9 mouse cellular contexts compared by ENCODE assay signal in the genomic region with DNA sequence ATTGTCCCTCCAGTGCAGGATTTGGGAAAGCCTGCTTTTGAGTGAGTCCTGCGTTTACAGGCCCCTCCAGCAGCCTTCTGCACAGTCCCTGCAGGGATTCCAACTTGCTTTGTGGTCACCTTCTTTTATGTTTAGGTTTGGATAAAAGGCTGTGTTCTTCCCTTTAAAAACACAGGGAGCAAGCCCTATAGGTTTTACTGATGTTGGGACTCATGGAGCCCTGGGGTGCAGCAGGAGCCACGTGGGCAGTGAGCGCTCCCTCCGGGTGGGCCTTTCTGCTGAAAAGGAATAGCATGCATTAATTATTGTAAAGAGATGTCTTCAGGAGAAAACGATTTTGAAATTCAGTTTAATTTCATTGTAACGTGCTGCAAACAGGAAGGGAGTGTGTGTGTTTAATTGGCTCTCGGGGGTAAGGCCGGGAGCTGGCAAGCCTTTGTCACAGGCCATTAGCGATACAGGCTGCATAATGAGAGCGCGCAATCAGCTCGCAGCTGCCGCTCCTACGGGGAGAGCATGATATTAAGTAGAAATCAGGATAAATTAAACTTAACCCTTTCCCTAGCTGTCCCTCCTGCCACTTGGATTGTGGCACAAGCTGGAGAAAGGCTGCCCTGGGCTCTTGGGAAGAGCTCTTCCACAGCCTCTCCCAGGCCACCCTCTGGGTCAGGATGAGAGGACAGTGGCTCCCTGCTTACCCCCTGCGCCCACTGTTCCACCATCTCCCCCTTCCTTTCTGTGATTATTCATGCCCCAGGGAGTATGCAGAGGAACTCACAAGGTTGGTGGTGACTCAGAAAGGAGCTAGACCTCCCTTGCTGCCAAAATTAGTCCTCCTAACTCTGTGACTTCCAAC. TPM values are rescaled to one million over a fixed set of nuclear protein-coding genes. Genes with fewer than 3 reads are reported as not detected.
DNase-seq lines count a peak whose midpoint lies in the region; ATAC-seq and TF ChIP-seq lines count a peak whose summit lies in the region.
"Had no signal": no experiment of that assay in that cellular context is flagged by ENCODE, and none has a peak within 500 bp of the region (broad histone marks: within the 10 kb centered on the region; RNA-seq: fewer than 3 reads in every experiment).

No protein-coding gene starts in this region.

- peak overlapping the region; percentile 31 for H3K4me2 ChIP-seq in forebrain, embryonic 12.5 days
- H3K4me2 ChIP-seq in limb, embryonic 14.5 days (replicated peaks; ENCODE audit: low read depth, low read length, severe bottlenecking) = no peak overlapping the region
- H3K4me2 ChIP-seq: heart, embryonic 13.5 days had no signal

- no peaks in the 10 kb centered on the region for H3K9me3 ChIP-seq in forebrain, embryonic 12.5 days
- H3K9me3 ChIP-seq in limb, embryonic 14.5 days (ENCODE audit: control insufficient read depth, low read length) = no peaks in the 10 kb centered on the region
- H3K9me3 ChIP-seq: heart, embryonic 13.5 days had no signal

- H3K9ac ChIP-seq in forebrain, embryonic 12.5 days = no peak overlapping the region
- H3K9ac ChIP-seq in limb, embryonic 14.5 days (ENCODE audit: low read depth, low read length, severe bottlenecking) = 0 out of 2 replicates have a peak overlapping the region, but pooled peaks have one; percentile 12
- H3K9ac ChIP-seq: heart, embryonic 13.5 days had no signal

- peak overlapping the region; percentile 97 for H3K27ac ChIP-seq in forebrain, embryonic 12.5 days
- no peak overlapping the region for H3K27ac ChIP-seq in limb, embryonic 14.5 days (replicated peaks; ENCODE audit: low read depth, low read length)
- H3K27ac ChIP-seq: heart, embryonic 13.5 days had no signal

- H3K4me1 ChIP-seq in forebrain, embryonic 12.5 days = peaks cover 61% of the 10 kb centered on the region
- peaks cover 15% of the 10 kb centered on the region for H3K4me1 ChIP-seq in limb, embryonic 14.5 days (ENCODE audit: control insufficient read depth, insufficient read depth, low read length)
- H3K4me1 ChIP-seq: heart, embryonic 13.5 days had no signal

- H3K4me3 ChIP-seq in forebrain, embryonic 12.5 days (replicated peaks) = no peak overlapping the region
- H3K4me3 ChIP-seq in limb, embryonic 14.5 days (replicated peaks; ENCODE audit: low read length) = no peak overlapping the region
- H3K4me3 ChIP-seq: heart, embryonic 13.5 days had no signal

- ATAC-seq in forebrain, embryonic 12.5 days (ENCODE audit: low FRiP score) = peak; percentile 92
- ATAC-seq in limb, embryonic 14.5 days (ENCODE audit: low FRiP score, low read depth) = no peak
- ATAC-seq in erythroblast, adult 5-6 weeks (replicated peaks; ENCODE audit: low FRiP score, poor library complexity, severe bottlenecking) = no peak
- ATAC-seq in inflammation-experienced regulatory T-cells, adult 6 months = no peak
- ATAC-seq: Patski had no signal

- TF ChIP-seq POLR2A in limb, embryonic 14.5 days (IDR thresholded peaks at IDR 0.05; ENCODE audit: borderline replicate concordance, extremely low read depth, insufficient read depth, insufficient read length) = no peak

- 4% methylated on average over 15 of the region's 15 CpGs for WGBS in forebrain, embryonic 12.5 days
- 30% methylated on average over 15 of the region's 15 CpGs for WGBS in limb, embryonic 14.5 days

- peaks cover 61% of the 10 kb centered on the region for H3K27me3 ChIP-seq in forebrain, embryonic 12.5 days
- H3K27me3 ChIP-seq in limb, embryonic 14.5 days (ENCODE audit: control insufficient read depth, insufficient read depth, low read length) = no peaks in the 10 kb centered on the region
- H3K27me3 ChIP-seq: heart, embryonic 13.5 days; Patski had no signal

- H3K36me3 ChIP-seq in forebrain, embryonic 12.5 days (replicated peaks) = no peaks in the 10 kb centered on the region
- H3K36me3 ChIP-seq in limb, embryonic 14.5 days (ENCODE audit: control insufficient read depth, insufficient read depth, low read length) = peaks cover 14% of the 10 kb centered on the region

- peak; percentile 29 for DNase-seq in right cerebral cortex, adult 18-20 months
- DNase-seq in right cerebral cortex, postnatal 36 days (ENCODE audit: low spot score in 2 of 2) = no peak
- DNase-seq in limb, embryonic 14.5 days (ENCODE audit: low spot score) = no peak
- no peak for DNase-seq in kidney, adult 8-10 months

RNA-seq across cellular contexts. Expression of a gene that starts 28.8 kb away (rescaled TPM):
- 16.1 and 17.3 TPM in 2 replicates for polyA plus RNA-seq in forebrain, embryonic 12.5 days (2016; fragmentation: Nextera tagmentation; extraction: Ambion mirVana)
- 19.1 and 20.3 TPM in 2 replicates for polyA plus RNA-seq in limb, embryonic 14.5 days (2012; rRNA removed)
- polyA plus RNA-seq in limb, embryonic 14.5 days (2014; fragmentation: Nextera tagmentation; extraction: Ambion mirVana) = 15.4 and 19.4 TPM in 2 replicates
- total RNA-seq in erythroblast, adult 5-6 weeks (2015; ENCODE audit: low replicate concordance) = 3.3 TPM in 1 of 2 replicates, not detected in the other
- 1.7 and 5.2 TPM in 2 replicates for total RNA-seq in erythroblast, adult 5-6 weeks (2017; ENCODE audit: low replicate concordance)
- 10 to 100 TPM in 1 of 3 experiments, 1 to 10 TPM in 2; 7.8 to 10.1 (median 9.2) TPM for polyA plus RNA-seq in inflammation-experienced regulatory T-cells, adult 6 months (2017; shearing (Covaris generic))

RNA-seq across cellular contexts. Expression of a gene that starts 43.6 kb away (rescaled TPM):
- 0.51 and 0.73 TPM in 2 replicates for polyA plus RNA-seq in forebrain, embryonic 12.5 days (2016; fragmentation: Nextera tagmentation; extraction: Ambion mirVana)
- polyA plus RNA-seq in limb, embryonic 14.5 days (2012; rRNA removed) = 23.6 and 27.6 TPM in 2 replicates
- 19.5 and 27.1 TPM in 2 replicates for polyA plus RNA-seq in limb, embryonic 14.5 days (2014; fragmentation: Nextera tagmentation; extraction: Ambion mirVana)
- not detected in 2 replicates for total RNA-seq in erythroblast, adult 5-6 weeks (2015; ENCODE audit: low replicate concordance)
- total RNA-seq in erythroblast, adult 5-6 weeks (2017; ENCODE audit: low replicate concordance) = not detected in 2 replicates
- under 1 TPM in 2 of 3 experiments, not detected in 1; 0.67 to 0.81 TPM for polyA plus RNA-seq in inflammation-experienced regulatory T-cells, adult 6 months (2017; shearing (Covaris generic))

Comparison
In these comparisons a context has a peak if more than half of its experiments do, and no peak if none do; other contexts are left out.
1. RNA of a gene that starts 43.6 kb away (polyA plus RNA-seq): 19.5 to 27.6 TPM in limb, embryonic 14.5 days; 0.51 to 0.73 TPM in forebrain, embryonic 12.5 days and 0.67 to 0.81 TPM in inflammation-experienced regulatory T-cells, adult 6 months; every median in the first group is over 10 times any median in the second.